In genomic region chr4:151981363-151981762, GRCm38 (mm10) we compare ENCODE assay signal across 8 mouse cellular contexts. TPM values are rescaled to one million over a fixed set of nuclear protein-coding genes. Genes with fewer than 3 reads are reported as not detected.
DNase-seq lines count a peak whose midpoint lies in the region; ATAC-seq and TF ChIP-seq lines count a peak whose summit lies in the region.

No protein-coding gene starts in this region.

- H3K4me2 ChIP-seq in forebrain, embryonic 13.5 days: no peak overlapping the region
- no peak overlapping the region for H3K4me2 ChIP-seq in heart, postnatal 0 days (ENCODE audit: low read depth, low read length)
- H3K4me2 ChIP-seq in liver, postnatal 0 days (ENCODE audit: low read depth, low read length): no peak overlapping the region
- no peak overlapping the region for H3K4me2 ChIP-seq in neural tube, embryonic 14.5 days (ENCODE audit: low read depth, low read length)

- H3K4me1 ChIP-seq in E14TG2a.4 (replicated peaks; ENCODE audit: low read depth, low read length): peaks cover 68% of the 10 kb centered on the region
- H3K4me1 ChIP-seq in forebrain, embryonic 13.5 days: peaks cover 6% of the 10 kb centered on the region; the same call in 1 of the 2 replicates
- H3K4me1 ChIP-seq in heart, postnatal 0 days (ENCODE audit: control insufficient read depth, insufficient read depth): no peaks in the 10 kb centered on the region
- 0 out of 2 replicates have a peak, but pooled peaks cover 2% of the 10 kb centered on the region for H3K4me1 ChIP-seq in liver, postnatal 0 days (ENCODE audit: insufficient read depth)
- 0 out of 2 replicates have a peak, but pooled peaks cover 5% of the 10 kb centered on the region for H3K4me1 ChIP-seq in neural tube, embryonic 14.5 days (ENCODE audit: control insufficient read depth, insufficient read depth, low read length)
- no peaks in the 10 kb centered on the region for H3K4me1 ChIP-seq in testis, adult 2 months (ENCODE audit: control insufficient read depth, insufficient read depth, low read length)

- H3K9ac ChIP-seq in forebrain, embryonic 13.5 days: no peak overlapping the region
- no peak overlapping the region for H3K9ac ChIP-seq in heart, postnatal 0 days (replicated peaks; ENCODE audit: low read depth, low read length)
- H3K9ac ChIP-seq in liver, postnatal 0 days (replicated peaks): no peak overlapping the region
- H3K9ac ChIP-seq in neural tube, embryonic 14.5 days (replicated peaks; ENCODE audit: low read depth, low read length): no peak overlapping the region

- TF ChIP-seq EP300 in heart, postnatal 0 days (IDR thresholded peaks at IDR 0.05; ENCODE audit: low read depth): no peak
- TF ChIP-seq EP300 in liver, postnatal 0 days (IDR thresholded peaks at IDR 0.05; ENCODE audit: low read depth): no peak

- no peaks in the 10 kb centered on the region for H3K9me3 ChIP-seq in E14TG2a.4 (ENCODE audit: low read length)
- no peaks in the 10 kb centered on the region for H3K9me3 ChIP-seq in forebrain, embryonic 13.5 days (replicated peaks)
- no peaks in the 10 kb centered on the region for H3K9me3 ChIP-seq in heart, postnatal 0 days (replicated peaks; ENCODE audit: control insufficient read depth, low read length)
- no peaks in the 10 kb centered on the region for H3K9me3 ChIP-seq in liver, postnatal 0 days (ENCODE audit: low read length)
- H3K9me3 ChIP-seq in neural tube, embryonic 14.5 days (ENCODE audit: control insufficient read depth, low read length): no peaks in the 10 kb centered on the region

- TF ChIP-seq CTCF in E14TG2a.4 (conservative IDR thresholded peaks at IDR 0.05; ENCODE audit: low read length): peak; percentile 99
- TF ChIP-seq CTCF in heart, postnatal 0 days (IDR thresholded peaks at IDR 0.05; ENCODE audit: low read depth): peak; percentile 98
- peak; percentile 100 for TF ChIP-seq CTCF in liver, postnatal 0 days (IDR thresholded peaks at IDR 0.05; ENCODE audit: low read depth)
- peak; percentile 97 for TF ChIP-seq CTCF in testis, adult 2 months (IDR thresholded peaks at IDR 0.05; ENCODE audit: control insufficient read depth, insufficient read depth, insufficient replicate concordance, low read depth, low read length)

- no peak for TF ChIP-seq POLR2A in testis, adult 2 months (IDR thresholded peaks at IDR 0.05; ENCODE audit: control insufficient read depth, low read depth, low read length)

- no peak overlapping the region for H3K27ac ChIP-seq in forebrain, embryonic 13.5 days
- H3K27ac ChIP-seq in heart, postnatal 0 days (ENCODE audit: low read depth): no peak overlapping the region
- H3K27ac ChIP-seq in liver, postnatal 0 days (ENCODE audit: low read depth): no peak overlapping the region
- no peak overlapping the region for H3K27ac ChIP-seq in neural tube, embryonic 14.5 days (ENCODE audit: low read depth, low read length)
- no peak overlapping the region for H3K27ac ChIP-seq in testis, adult 2 months (ENCODE audit: control insufficient read depth, insufficient read depth, low read depth, low read length)

- peak; percentile 74 for DNase-seq in c-Kit-positive CD71-positive TER-119-positive erythroid progenitor cells, embryonic 14.5 days (ENCODE audit: low spot score)
- DNase-seq in heart, postnatal 0 days (ENCODE audit: low spot score): peak; percentile 77
- DNase-seq in kidney, postnatal 36 days: peak; percentile 78 to 88
- peak; percentile 85 for DNase-seq in liver, postnatal 0 days

- WGBS in forebrain, embryonic 13.5 days: 7% methylated on average over 5 of the region's 5 CpGs
- WGBS in heart, postnatal 0 days: 8% methylated on average over 5 of the region's 5 CpGs
- WGBS in liver, postnatal 0 days (ENCODE audit: insufficient replicate concordance): 11% methylated on average over 5 of the region's 5 CpGs
- 14% methylated on average over 5 of the region's 5 CpGs for WGBS in neural tube, embryonic 14.5 days

- 0 out of 2 replicates have a peak overlapping the region, but pooled peaks have one; percentile 8 for H3K4me3 ChIP-seq in E14TG2a.4 (replicated peaks; ENCODE audit: low read length)
- no peak overlapping the region for H3K4me3 ChIP-seq in forebrain, embryonic 13.5 days
- no peak overlapping the region for H3K4me3 ChIP-seq in heart, postnatal 0 days (ENCODE audit: low read depth, low read length)
- no peak overlapping the region for H3K4me3 ChIP-seq in liver, postnatal 0 days (ENCODE audit: low read depth, low read length)
- H3K4me3 ChIP-seq in neural tube, embryonic 14.5 days (ENCODE audit: low read depth, low read length): no peak overlapping the region
- no peak overlapping the region for H3K4me3 ChIP-seq in testis, adult 2 months (ENCODE audit: control insufficient read depth, low read depth, low read length)

- ATAC-seq in forebrain, embryonic 13.5 days: peak; percentile 81
- peak; percentile 65 for ATAC-seq in heart, postnatal 0 days (ENCODE audit: insufficient read depth, low read depth)
- ATAC-seq in liver, postnatal 0 days: peak; percentile 81
- ATAC-seq in neural tube, embryonic 14.5 days (ENCODE audit: low read depth): peak; percentile 54; the same call in 1 of the 2 replicates

- peaks cover 80% of the 10 kb centered on the region for H3K36me3 ChIP-seq in E14TG2a.4 (ENCODE audit: insufficient read depth, low read length)
- peaks cover 73% of the 10 kb centered on the region for H3K36me3 ChIP-seq in forebrain, embryonic 13.5 days (ENCODE audit: poor library complexity, severe bottlenecking)
- H3K36me3 ChIP-seq in heart, postnatal 0 days (replicated peaks; ENCODE audit: control insufficient read depth, insufficient read depth, low read length): peaks cover 30% of the 10 kb centered on the region
- H3K36me3 ChIP-seq in liver, postnatal 0 days (replicated peaks; ENCODE audit: insufficient read depth, low read length): peaks cover 27% of the 10 kb centered on the region
- H3K36me3 ChIP-seq in neural tube, embryonic 14.5 days (ENCODE audit: control insufficient read depth, insufficient read depth, low read length): peaks cover 22% of the 10 kb centered on the region
- no peaks in the 10 kb centered on the region; the same call in 1 of the 2 replicates for H3K36me3 ChIP-seq in testis, adult 2 months (ENCODE audit: control insufficient read depth, insufficient read depth, low read length)

- H3K27me3 ChIP-seq in E14TG2a.4 (ENCODE audit: insufficient read depth, low read length): no peaks in the 10 kb centered on the region
- no peaks in the 10 kb centered on the region for H3K27me3 ChIP-seq in forebrain, embryonic 13.5 days
- no peaks in the 10 kb centered on the region for H3K27me3 ChIP-seq in heart, postnatal 0 days (ENCODE audit: control insufficient read depth, insufficient read depth, low read length)
- H3K27me3 ChIP-seq in liver, postnatal 0 days (ENCODE audit: insufficient read depth, low read length): no peaks in the 10 kb centered on the region
- no peaks in the 10 kb centered on the region for H3K27me3 ChIP-seq in neural tube, embryonic 14.5 days (ENCODE audit: control insufficient read depth, insufficient read depth, low read length)
- no peaks in the 10 kb centered on the region for H3K27me3 ChIP-seq in testis, adult 2 months (ENCODE audit: control insufficient read depth, insufficient read depth, low read length)

RNA-seq across cellular contexts. Expression of gene Thap3, which starts 7.4 kb away (rescaled TPM):
- 39.6 and 40.6 TPM in 2 replicates for polyA plus RNA-seq in forebrain, embryonic 13.5 days (2015; fragmentation: Nextera tagmentation; extraction: Ambion mirVana)
- total RNA-seq in heart, postnatal 0 days (2014; rRNA removed; ENCODE audit: low replicate concordance): 16.9 and 23.2 TPM in 2 replicates
- polyA plus RNA-seq in heart, postnatal 0 days (2015; fragmentation: Nextera tagmentation; extraction: Ambion mirVana): 22.0 and 27.4 TPM in 2 replicates
- 5.7 and 6.8 TPM in 2 replicates for polyA plus RNA-seq in liver, postnatal 0 days (2015; fragmentation: Nextera tagmentation; extraction: Ambion mirVana)
- 20.1 and 30.3 TPM in 2 replicates for polyA plus RNA-seq in neural tube, embryonic 14.5 days (2014; fragmentation: Nextera tagmentation; extraction: Ambion mirVana)
- 4.2 and 5.5 TPM in 2 replicates for polyA plus RNA-seq in testis, adult 2 months (2012; rRNA removed)

RNA-seq across cellular contexts. Expression of gene Phf13, which starts 14.7 kb away (rescaled TPM):
- polyA plus RNA-seq in forebrain, embryonic 13.5 days (2015; fragmentation: Nextera tagmentation; extraction: Ambion mirVana): 17.6 and 19.4 TPM in 2 replicates
- total RNA-seq in heart, postnatal 0 days (2014; rRNA removed; ENCODE audit: low replicate concordance): 8.0 and 10.7 TPM in 2 replicates
- polyA plus RNA-seq in heart, postnatal 0 days (2015; fragmentation: Nextera tagmentation; extraction: Ambion mirVana): 8.4 and 9.3 TPM in 2 replicates
- 3.6 and 4.1 TPM in 2 replicates for polyA plus RNA-seq in liver, postnatal 0 days (2015; fragmentation: Nextera tagmentation; extraction: Ambion mirVana)
- polyA plus RNA-seq in neural tube, embryonic 14.5 days (2014; fragmentation: Nextera tagmentation; extraction: Ambion mirVana): 15.1 and 22.1 TPM in 2 replicates
- polyA plus RNA-seq in testis, adult 2 months (2012; rRNA removed): 41.8 and 43.6 TPM in 2 replicates

RNA-seq across cellular contexts. Expression of gene Klhl21, which starts 27.2 kb away (rescaled TPM):
- polyA plus RNA-seq in forebrain, embryonic 13.5 days (2015; fragmentation: Nextera tagmentation; extraction: Ambion mirVana): 2.7 and 3.0 TPM in 2 replicates
- 56.5 and 70.4 TPM in 2 replicates for total RNA-seq in heart, postnatal 0 days (2014; rRNA removed; ENCODE audit: low replicate concordance)
- polyA plus RNA-seq in heart, postnatal 0 days (2015; fragmentation: Nextera tagmentation; extraction: Ambion mirVana): 24.7 and 31.8 TPM in 2 replicates
- polyA plus RNA-seq in liver, postnatal 0 days (2015; fragmentation: Nextera tagmentation; extraction: Ambion mirVana): 4.2 TPM in 2 replicates
- 2.1 and 3.0 TPM in 2 replicates for polyA plus RNA-seq in neural tube, embryonic 14.5 days (2014; fragmentation: Nextera tagmentation; extraction: Ambion mirVana)
- 17.1 TPM in 2 replicates for polyA plus RNA-seq in testis, adult 2 months (2012; rRNA removed)

RNA-seq across cellular contexts. Expression of gene Zbtb48, which starts 46.1 kb away (rescaled TPM):
- 18.5 and 25.2 TPM in 2 replicates for polyA plus RNA-seq in forebrain, embryonic 13.5 days (2015; fragmentation: Nextera tagmentation; extraction: Ambion mirVana)
- 1.7 and 11.3 TPM in 2 replicates for total RNA-seq in heart, postnatal 0 days (2014; rRNA removed; ENCODE audit: low replicate concordance)
- polyA plus RNA-seq in heart, postnatal 0 days (2015; fragmentation: Nextera tagmentation; extraction: Ambion mirVana): 6.5 and 9.0 TPM in 2 replicates
- polyA plus RNA-seq in liver, postnatal 0 days (2015; fragmentation: Nextera tagmentation; extraction: Ambion mirVana): 7.4 and 8.5 TPM in 2 replicates
- polyA plus RNA-seq in neural tube, embryonic 14.5 days (2014; fragmentation: Nextera tagmentation; extraction: Ambion mirVana): 16.2 and 20.7 TPM in 2 replicates
- 18.2 and 22.4 TPM in 2 replicates for polyA plus RNA-seq in testis, adult 2 months (2012; rRNA removed)

RNA-seq across cellular contexts. Expression of gene Dnajc11, which starts 47.9 kb away (rescaled TPM):
- polyA plus RNA-seq in forebrain, embryonic 13.5 days (2015; fragmentation: Nextera tagmentation; extraction: Ambion mirVana): 77.0 and 89.2 TPM in 2 replicates
- total RNA-seq in heart, postnatal 0 days (2014; rRNA removed; ENCODE audit: low replicate concordance): 92.5 and 95.3 TPM in 2 replicates
- polyA plus RNA-seq in heart, postnatal 0 days (2015; fragmentation: Nextera tagmentation; extraction: Ambion mirVana): 41.4 and 47.7 TPM in 2 replicates
- 28.8 and 29.2 TPM in 2 replicates for polyA plus RNA-seq in liver, postnatal 0 days (2015; fragmentation: Nextera tagmentation; extraction: Ambion mirVana)
- 82.4 and 87.0 TPM in 2 replicates for polyA plus RNA-seq in neural tube, embryonic 14.5 days (2014; fragmentation: Nextera tagmentation; extraction: Ambion mirVana)
- polyA plus RNA-seq in testis, adult 2 months (2012; rRNA removed): 28.6 and 31.2 TPM in 2 replicates
